Mouse (Mus musculus): ENCODE measurements around the gene Slc22a20. TPM values are rescaled to one million over a fixed set of nuclear protein-coding genes. Genes with fewer than 3 reads are reported as not detected.
A peak's percentile ranks its signal among the peaks of the same experiment; 100 is the strongest.

Gene Slc22a20
- polyA plus RNA-seq, 1 experiment from 2014 or later, result not detected

- H3K9ac ChIP-seq (ENCODE audit: low read depth, low read length), result no peak overlapping the region
- H3K4me2 ChIP-seq (ENCODE audit: low read length), result no peak overlapping the region
- 0 out of 2 replicates have a peak, but pooled peaks cover 2% of the 10 kb centered on the region for H3K36me3 ChIP-seq (ENCODE audit: control insufficient read depth, insufficient read depth, low read length)
- H3K4me3 ChIP-seq (ENCODE audit: low read length), result no peak overlapping the region
- ATAC-seq, result no peak
- H3K27ac ChIP-seq (ENCODE audit: low read depth, low read length), result no peak overlapping the region
- 94% methylated on average over 11 of the region's 11 CpGs for WGBS
- H3K27me3 ChIP-seq (replicated peaks; ENCODE audit: control insufficient read depth, insufficient read depth, low read length), result no peaks in the 10 kb centered on the region
- H3K4me1 ChIP-seq (ENCODE audit: control insufficient read depth, insufficient read depth, low read depth, low read length), result peaks cover 2% of the 10 kb centered on the region; the same call in 1 of the 2 replicates
- no peaks in the 10 kb centered on the region for H3K9me3 ChIP-seq (ENCODE audit: control insufficient read depth, low read length)
These were observed 35.7 kb downstream of the Slc22a20 start for GRCm38 (mm10) chr19:5950218-5950617.

GRCm38 (mm10) chr19:5945891-5946290 lies 40.1 kb downstream of the Slc22a20 start:
- Histone ChIP-seq H3K4me1 (ENCODE audit: control insufficient read depth, insufficient read depth, low read depth, low read length) (peaks cover 2% of the 10 kb centered on the region; the same call in 1 of the 2 replicates), H3K4me3 (ENCODE audit: low read length) (no peak overlapping the region), H3K36me3 (ENCODE audit: control insufficient read depth, insufficient read depth, low read length) (no peaks in the 10 kb centered on the region), H3K9ac (ENCODE audit: low read depth, low read length) (0 out of 2 replicates have a peak overlapping the region, but pooled peaks have one; percentile 9), H3K4me2 (ENCODE audit: low read length) (no peak overlapping the region), H3K27ac (ENCODE audit: low read depth, low read length) (peak overlapping the region; percentile 51; the same call in 1 of the 2 replicates), H3K9me3 (ENCODE audit: control insufficient read depth, low read length) (no peaks in the 10 kb centered on the region), H3K27me3 (replicated peaks; ENCODE audit: control insufficient read depth, insufficient read depth, low read length) (no peaks in the 10 kb centered on the region)
- ATAC-seq, result no peak
- 81% methylated on average over 8 of the region's 8 CpGs for WGBS

GRCm38 (mm10) chr19:5945027-5945426 lies 40.9 kb downstream of the Slc22a20 start:
- peak; percentile 37; the same call in 1 of the 2 replicates for ATAC-seq
- no peaks in the 10 kb centered on the region for H3K36me3 ChIP-seq (ENCODE audit: control insufficient read depth, insufficient read depth, low read length)
- 86% methylated on average over 7 of the region's 7 CpGs for WGBS
- peaks cover 4% of the 10 kb centered on the region; the same call in 1 of the 2 replicates for H3K4me1 ChIP-seq (ENCODE audit: control insufficient read depth, insufficient read depth, low read depth, low read length)
- no peak overlapping the region for H3K9ac ChIP-seq (ENCODE audit: low read depth, low read length)
- H3K9me3 ChIP-seq (ENCODE audit: control insufficient read depth, low read length), result no peaks in the 10 kb centered on the region
- no peak overlapping the region for H3K4me3 ChIP-seq (ENCODE audit: low read length)
- H3K27me3 ChIP-seq (replicated peaks; ENCODE audit: control insufficient read depth, insufficient read depth, low read length), result no peaks in the 10 kb centered on the region
- no peak overlapping the region for H3K4me2 ChIP-seq (ENCODE audit: low read length)
- H3K27ac ChIP-seq (ENCODE audit: low read depth, low read length), result no peak overlapping the region; the same call in 1 of the 2 replicates

GRCm38 (mm10) chr19:5944145-5944544 lies 41.8 kb downstream of the Slc22a20 start:
- ATAC-seq, result no peak
- 75% methylated on average over 8 of the region's 8 CpGs for WGBS
- Histone ChIP-seq H3K4me3 (ENCODE audit: low read length) (no peak overlapping the region), H3K27ac (ENCODE audit: low read depth, low read length) (no peak overlapping the region), H3K9ac (ENCODE audit: low read depth, low read length) (no peak overlapping the region), H3K9me3 (ENCODE audit: control insufficient read depth, low read length) (no peaks in the 10 kb centered on the region), H3K4me2 (ENCODE audit: low read length) (no peak overlapping the region), H3K36me3 (ENCODE audit: control insufficient read depth, insufficient read depth, low read length) (no peaks in the 10 kb centered on the region), H3K27me3 (replicated peaks; ENCODE audit: control insufficient read depth, insufficient read depth, low read length) (no peaks in the 10 kb centered on the region), H3K4me1 (ENCODE audit: control insufficient read depth, insufficient read depth, low read depth, low read length) (peaks cover 9% of the 10 kb centered on the region)

GRCm38 (mm10) chr19:5943404-5943803 lies 42.5 kb downstream of the Slc22a20 start:
- no peak overlapping the region for H3K9ac ChIP-seq (ENCODE audit: low read depth, low read length)
- no peaks in the 10 kb centered on the region for H3K36me3 ChIP-seq (ENCODE audit: control insufficient read depth, insufficient read depth, low read length)
- H3K27me3 ChIP-seq (replicated peaks; ENCODE audit: control insufficient read depth, insufficient read depth, low read length), result no peaks in the 10 kb centered on the region
- peaks cover 9% of the 10 kb centered on the region for H3K4me1 ChIP-seq (ENCODE audit: control insufficient read depth, insufficient read depth, low read depth, low read length)
- H3K4me2 ChIP-seq (ENCODE audit: low read length), result no peak overlapping the region
- H3K27ac ChIP-seq (ENCODE audit: low read depth, low read length), result no peak overlapping the region
- H3K9me3 ChIP-seq (ENCODE audit: control insufficient read depth, low read length), result no peaks in the 10 kb centered on the region
- 91% methylated on average over 15 of the region's 15 CpGs for WGBS
- H3K4me3 ChIP-seq (ENCODE audit: low read length), result no peak overlapping the region
- ATAC-seq, result no peak

GRCm38 (mm10) chr19:5942581-5942980 lies 43.4 kb downstream of the Slc22a20 start:
- Histone ChIP-seq H3K9me3 (ENCODE audit: control insufficient read depth, low read length) (no peaks in the 10 kb centered on the region), H3K9ac (ENCODE audit: low read depth, low read length) (no peak overlapping the region)
- 86% methylated on average over 7 of the region's 7 CpGs for WGBS

GRCm38 (mm10) chr19:5940656-5941055 lies 45.3 kb downstream of the Slc22a20 start:
- Histone ChIP-seq H3K9me3 (ENCODE audit: control insufficient read depth, low read length) (no peaks in the 10 kb centered on the region), H3K36me3 (ENCODE audit: control insufficient read depth, insufficient read depth, low read length) (no peaks in the 10 kb centered on the region), H3K9ac (ENCODE audit: low read depth, low read length) (no peak overlapping the region), H3K4me3 (ENCODE audit: low read length) (no peak overlapping the region), H3K27me3 (replicated peaks; ENCODE audit: control insufficient read depth, insufficient read depth, low read length) (no peaks in the 10 kb centered on the region), H3K27ac (ENCODE audit: low read depth, low read length) (peak overlapping the region; percentile 37), H3K4me1 (ENCODE audit: control insufficient read depth, insufficient read depth, low read depth, low read length) (peaks cover 21% of the 10 kb centered on the region), H3K4me2 (ENCODE audit: low read length) (no peak overlapping the region)
- WGBS, result 86% methylated on average over 10 of the region's 10 CpGs
- ATAC-seq, result no peak

More at GRCm38 (mm10) chr19:5942581-5942980, 43.4 kb downstream of the Slc22a20 start:
- no peaks in the 10 kb centered on the region for H3K36me3 ChIP-seq (ENCODE audit: control insufficient read depth, insufficient read depth, low read length)
- no peak overlapping the region for H3K4me3 ChIP-seq (ENCODE audit: low read length)
- H3K27me3 ChIP-seq (replicated peaks; ENCODE audit: control insufficient read depth, insufficient read depth, low read length), result no peaks in the 10 kb centered on the region
- H3K27ac ChIP-seq (ENCODE audit: low read depth, low read length), result no peak overlapping the region
- H3K4me1 ChIP-seq (ENCODE audit: control insufficient read depth, insufficient read depth, low read depth, low read length), result peaks cover 16% of the 10 kb centered on the region
- H3K4me2 ChIP-seq (ENCODE audit: low read length), result no peak overlapping the region
- no peak for ATAC-seq

GRCm38 (mm10) chr19:5940173-5940572 lies 45.8 kb downstream of the Slc22a20 start:
- no peaks in the 10 kb centered on the region for H3K9me3 ChIP-seq (ENCODE audit: control insufficient read depth, low read length)
- H3K27ac ChIP-seq (ENCODE audit: low read depth, low read length), result peak overlapping the region; percentile 67
- H3K4me2 ChIP-seq (ENCODE audit: low read length), result no peak overlapping the region
- no peak overlapping the region for H3K9ac ChIP-seq (ENCODE audit: low read depth, low read length)
- peak; percentile 61 for ATAC-seq
- no peak overlapping the region for H3K4me3 ChIP-seq (ENCODE audit: low read length)
- H3K4me1 ChIP-seq (ENCODE audit: control insufficient read depth, insufficient read depth, low read depth, low read length), result peaks cover 19% of the 10 kb centered on the region
- WGBS, result 54% methylated on average over 4 of the region's 4 CpGs
- no peaks in the 10 kb centered on the region for H3K27me3 ChIP-seq (replicated peaks; ENCODE audit: control insufficient read depth, insufficient read depth, low read length)
- H3K36me3 ChIP-seq (ENCODE audit: control insufficient read depth, insufficient read depth, low read length), result no peaks in the 10 kb centered on the region

- 54% methylated on average over 5 of the region's 5 CpGs for WGBS
- Histone ChIP-seq H3K9ac (ENCODE audit: low read depth, low read length) (no peak overlapping the region), H3K4me1 (ENCODE audit: control insufficient read depth, insufficient read depth, low read depth, low read length) (peaks cover 19% of the 10 kb centered on the region), H3K36me3 (ENCODE audit: control insufficient read depth, insufficient read depth, low read length) (no peaks in the 10 kb centered on the region), H3K27me3 (replicated peaks; ENCODE audit: control insufficient read depth, insufficient read depth, low read length) (no peaks in the 10 kb centered on the region), H3K9me3 (ENCODE audit: control insufficient read depth, low read length) (no peaks in the 10 kb centered on the region), H3K4me2 (ENCODE audit: low read length) (no peak overlapping the region), H3K4me3 (ENCODE audit: low read length) (no peak overlapping the region), H3K27ac (ENCODE audit: low read depth, low read length) (peak overlapping the region; percentile 67)
- no peak for ATAC-seq
These were observed 46.2 kb downstream of the Slc22a20 start for GRCm38 (mm10) chr19:5939715-5940114.
